Comparison of ENCODE assay signal across 22 mouse cellular contexts in the genomic region with DNA sequence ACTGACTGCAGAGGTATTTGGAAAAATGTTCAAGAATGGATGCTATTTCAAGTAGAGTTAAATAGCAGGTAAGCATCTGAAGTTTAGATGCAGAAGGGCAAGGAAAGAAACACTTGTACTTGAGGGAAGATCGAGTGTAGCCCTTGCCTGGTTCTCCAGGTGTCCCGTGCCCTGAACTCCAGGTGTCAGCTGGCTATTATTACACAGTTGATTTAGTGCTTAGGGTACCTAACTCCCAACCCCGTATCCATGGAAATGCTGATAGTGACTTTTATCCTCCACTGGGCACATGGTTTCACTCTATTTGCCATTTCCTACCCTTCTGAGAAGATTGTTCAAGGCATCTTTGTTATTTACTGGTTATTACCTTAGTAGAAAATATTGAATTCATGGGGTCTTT.
DNase-seq lines count a peak whose midpoint lies in the region; ATAC-seq and TF ChIP-seq lines count a peak whose summit lies in the region.
"Had no signal": no experiment of that assay in that cellular context is flagged by ENCODE, and none has a peak within 500 bp of the region (broad histone marks: within the 10 kb centered on the region; RNA-seq: fewer than 3 reads in every experiment).

No protein-coding gene starts in this region.

- no peaks in the 10 kb centered on the region for H3K27me3 ChIP-seq in intestine, embryonic 14.5 days (replicated peaks; ENCODE audit: control insufficient read depth, insufficient read depth, low read length)
- no peaks in the 10 kb centered on the region for H3K27me3 ChIP-seq in intestine, postnatal 0 days (replicated peaks; ENCODE audit: control insufficient read depth, insufficient read depth, low read length)
- no peaks in the 10 kb centered on the region for H3K27me3 ChIP-seq in intestine, embryonic 15.5 days (replicated peaks)
- no peaks in the 10 kb centered on the region for H3K27me3 ChIP-seq in limb, embryonic 10.5 days (ENCODE audit: low read depth, poor library complexity, severe bottlenecking)
- H3K27me3 ChIP-seq in hindbrain, embryonic 14.5 days (ENCODE audit: control insufficient read depth, insufficient read depth, low read length), result no peaks in the 10 kb centered on the region
- H3K27me3 ChIP-seq: embryonic facial prominence, embryonic 12.5 days; forebrain, embryonic 13.5 days; forebrain, embryonic 15.5 days had no signal

- no peaks in the 10 kb centered on the region for H3K9me3 ChIP-seq in intestine, embryonic 14.5 days (ENCODE audit: control insufficient read depth, low read length)
- no peaks in the 10 kb centered on the region for H3K9me3 ChIP-seq in intestine, postnatal 0 days (ENCODE audit: control insufficient read depth)
- H3K9me3 ChIP-seq in intestine, embryonic 15.5 days, result no peaks in the 10 kb centered on the region
- no peaks in the 10 kb centered on the region for H3K9me3 ChIP-seq in limb, embryonic 10.5 days (replicated peaks)
- no peaks in the 10 kb centered on the region for H3K9me3 ChIP-seq in hindbrain, embryonic 14.5 days (ENCODE audit: control insufficient read depth, low read length)
- H3K9me3 ChIP-seq: embryonic facial prominence, embryonic 10.5 days; embryonic facial prominence, embryonic 12.5 days; forebrain, embryonic 13.5 days; forebrain, embryonic 15.5 days had no signal

- H3K4me3 ChIP-seq in intestine, embryonic 14.5 days (ENCODE audit: low read depth, low read length), result no peak overlapping the region
- no peak overlapping the region for H3K4me3 ChIP-seq in intestine, postnatal 0 days (ENCODE audit: low read depth, low read length)
- H3K4me3 ChIP-seq in intestine, embryonic 15.5 days (replicated peaks), result no peak overlapping the region
- no peak overlapping the region for H3K4me3 ChIP-seq in limb, embryonic 10.5 days
- no peak overlapping the region for H3K4me3 ChIP-seq in hindbrain, embryonic 14.5 days (replicated peaks; ENCODE audit: low read length)
- H3K4me3 ChIP-seq: embryonic facial prominence, embryonic 10.5 days; embryonic facial prominence, embryonic 12.5 days; forebrain, embryonic 13.5 days; forebrain, embryonic 15.5 days had no signal

- no peak for DNase-seq in intestine, embryonic 14.5 days (ENCODE audit: low spot score)
- peak; percentile 31 for DNase-seq in limb, embryonic 10.5 days (ENCODE audit: low spot score)
- DNase-seq in mesoderm, embryonic 11.5 days (ENCODE audit: low read depth, low spot score), result peak; percentile 11
- DNase-seq in natural killer cell, adult 2 months (ENCODE audit: low spot score in 2 of 2), result no peak
- no peak for DNase-seq in urinary bladder, adult 18-20 months (ENCODE audit: low spot score in 2 of 2)
- DNase-seq in hindbrain, embryonic 14.5 days (ENCODE audit: low spot score), result no peak
- DNase-seq: adrenal gland, adult 2 months; adrenal gland, postnatal 10 days; adrenal gland, postnatal 25 days; cerebellum, adult 11 months; cerebellum, adult 18-20 months; cerebellum, adult 8-10 months; cerebellum, adult 9-11 months; cerebellum, postnatal 14 days; embryo, embryonic 11 days; forebrain, postnatal 0 days had no signal

- no peak overlapping the region for H3K27ac ChIP-seq in intestine, embryonic 14.5 days (ENCODE audit: low read depth)
- H3K27ac ChIP-seq in intestine, postnatal 0 days (ENCODE audit: low read depth, low read length), result no peak overlapping the region
- no peak overlapping the region for H3K27ac ChIP-seq in intestine, embryonic 15.5 days
- H3K27ac ChIP-seq in limb, embryonic 10.5 days, result no peak overlapping the region
- no peak overlapping the region for H3K27ac ChIP-seq in hindbrain, embryonic 14.5 days
- H3K27ac ChIP-seq: embryonic facial prominence, embryonic 10.5 days; embryonic facial prominence, embryonic 12.5 days; forebrain, embryonic 13.5 days; forebrain, embryonic 15.5 days had no signal

- TF ChIP-seq CTCF in intestine, postnatal 0 days (IDR thresholded peaks at IDR 0.05; ENCODE audit: low read depth), result no peak

- H3K9ac ChIP-seq in intestine, embryonic 14.5 days (ENCODE audit: low read length), result no peak overlapping the region
- no peak overlapping the region for H3K9ac ChIP-seq in intestine, postnatal 0 days (ENCODE audit: low read depth, low read length)
- no peak overlapping the region for H3K9ac ChIP-seq in intestine, embryonic 15.5 days
- no peak overlapping the region for H3K9ac ChIP-seq in hindbrain, embryonic 14.5 days
- H3K9ac ChIP-seq: embryonic facial prominence, embryonic 12.5 days; forebrain, embryonic 13.5 days; forebrain, embryonic 15.5 days; forebrain, postnatal 0 days had no signal

- H3K4me2 ChIP-seq in intestine, embryonic 14.5 days (ENCODE audit: low read length), result no peak overlapping the region
- H3K4me2 ChIP-seq in intestine, postnatal 0 days (replicated peaks; ENCODE audit: low read depth), result no peak overlapping the region
- no peak overlapping the region for H3K4me2 ChIP-seq in intestine, embryonic 15.5 days (replicated peaks)
- H3K4me2 ChIP-seq in hindbrain, embryonic 14.5 days (replicated peaks), result no peak overlapping the region
- H3K4me2 ChIP-seq: embryonic facial prominence, embryonic 12.5 days; forebrain, embryonic 13.5 days; forebrain, embryonic 15.5 days had no signal

- no peaks in the 10 kb centered on the region for H3K36me3 ChIP-seq in intestine, embryonic 14.5 days (ENCODE audit: control insufficient read depth, insufficient read depth, low read length)
- H3K36me3 ChIP-seq in intestine, postnatal 0 days (ENCODE audit: control insufficient read depth, insufficient read depth), result no peaks in the 10 kb centered on the region
- no peaks in the 10 kb centered on the region for H3K36me3 ChIP-seq in intestine, embryonic 15.5 days
- no peaks in the 10 kb centered on the region for H3K36me3 ChIP-seq in limb, embryonic 10.5 days
- no peaks in the 10 kb centered on the region for H3K36me3 ChIP-seq in hindbrain, embryonic 14.5 days (replicated peaks; ENCODE audit: control insufficient read depth, insufficient read depth)
- H3K36me3 ChIP-seq: embryonic facial prominence, embryonic 10.5 days; embryonic facial prominence, embryonic 12.5 days; forebrain, embryonic 15.5 days had no signal

- peak; percentile 66; the same call in 1 of the 2 replicates for ATAC-seq in intestine, embryonic 14.5 days (replicated peaks; ENCODE audit: low FRiP score, low TSS enrichment, low read depth)
- no peak for ATAC-seq in intestine, postnatal 0 days
- peak; percentile 74 for ATAC-seq in intestine, embryonic 15.5 days
- no peak for ATAC-seq in hindbrain, embryonic 14.5 days (ENCODE audit: low FRiP score)
- ATAC-seq: forebrain, embryonic 13.5 days; forebrain, embryonic 15.5 days; forebrain, postnatal 0 days had no signal

- WGBS in intestine, embryonic 14.5 days, result 53% methylated on average over 3 of the region's 3 CpGs
- 36% methylated on average over 3 of the region's 3 CpGs for WGBS in intestine, postnatal 0 days
- WGBS in intestine, embryonic 15.5 days, result 49% methylated on average over 3 of the region's 3 CpGs
- WGBS in limb, embryonic 10.5 days, result 43% methylated on average over 3 of the region's 3 CpGs
- 79% methylated on average over 3 of the region's 3 CpGs for WGBS in hindbrain, embryonic 14.5 days

- H3K4me1 ChIP-seq in intestine, embryonic 14.5 days (replicated peaks; ENCODE audit: control insufficient read depth, insufficient read depth, low read length), result no peaks in the 10 kb centered on the region
- no peaks in the 10 kb centered on the region for H3K4me1 ChIP-seq in intestine, postnatal 0 days (replicated peaks; ENCODE audit: control insufficient read depth, insufficient read depth, low read length)
- no peaks in the 10 kb centered on the region for H3K4me1 ChIP-seq in intestine, embryonic 15.5 days (replicated peaks)
- H3K4me1 ChIP-seq in limb, embryonic 10.5 days, result no peaks in the 10 kb centered on the region
- no peaks in the 10 kb centered on the region for H3K4me1 ChIP-seq in hindbrain, embryonic 14.5 days (replicated peaks; ENCODE audit: control insufficient read depth, insufficient read depth, low read length)
- H3K4me1 ChIP-seq: embryonic facial prominence, embryonic 10.5 days; embryonic facial prominence, embryonic 12.5 days; forebrain, embryonic 13.5 days; forebrain, embryonic 15.5 days had no signal

Comparison
In these comparisons a context has a peak if more than half of its experiments do, and no peak if none do; other contexts are left out.
1. ATAC-seq: peak in intestine, embryonic 14.5 days (single experiment) and intestine, embryonic 15.5 days (single experiment); none in intestine, postnatal 0 days (single experiment) and hindbrain, embryonic 14.5 days (single experiment).
2. DNase-seq: peak in limb, embryonic 10.5 days (single experiment) and mesoderm, embryonic 11.5 days (single experiment); none in intestine, embryonic 14.5 days (single experiment), natural killer cell, adult 2 months (0 of 2), urinary bladder, adult 18-20 months (0 of 2) and hindbrain, embryonic 14.5 days (single experiment).